In genomic region chr5:115454422-115455090, GRCm38 (mm10) we compare ENCODE assay signal across 22 mouse cellular contexts. TPM values are rescaled to one million over a fixed set of nuclear protein-coding genes. Genes with fewer than 3 reads are reported as not detected.
DNase-seq lines count a peak whose midpoint lies in the region; ATAC-seq and TF ChIP-seq lines count a peak whose summit lies in the region.
"Had no signal": no experiment of that assay in that cellular context is flagged by ENCODE, and none has a peak within 500 bp of the region (broad histone marks: within the 10 kb centered on the region; RNA-seq: fewer than 3 reads in every experiment).

No protein-coding gene starts in this region.

- 0 out of 2 replicates have a peak, but pooled peaks have one; percentile 26 for ATAC-seq in kidney, embryonic 15.5 days (replicated peaks; ENCODE audit: low FRiP score)
- ATAC-seq in forebrain, embryonic 14.5 days, result no peak
- peak; percentile 21; the same call in 1 of the 2 replicates for ATAC-seq in midbrain, embryonic 12.5 days (ENCODE audit: low FRiP score, low read depth)
- ATAC-seq: intestine, embryonic 15.5 days; liver, postnatal 0 days had no signal

- H3K27me3 ChIP-seq in kidney, embryonic 15.5 days, result no peaks in the 10 kb centered on the region
- no peaks in the 10 kb centered on the region for H3K27me3 ChIP-seq in E14TG2a.4 (ENCODE audit: insufficient read depth, low read length)
- no peaks in the 10 kb centered on the region for H3K27me3 ChIP-seq in forebrain, embryonic 14.5 days (replicated peaks; ENCODE audit: control insufficient read depth, insufficient read depth, low read length)
- H3K27me3 ChIP-seq in midbrain, embryonic 12.5 days, result no peaks in the 10 kb centered on the region
- H3K27me3 ChIP-seq: embryonic facial prominence, embryonic 15.5 days; intestine, embryonic 15.5 days; neural tube, embryonic 12.5 days had no signal

- H3K4me3 ChIP-seq in kidney, embryonic 15.5 days (replicated peaks), result no peak overlapping the region
- H3K4me3 ChIP-seq in E14TG2a.4 (replicated peaks; ENCODE audit: low read length), result peak overlapping the region; percentile 39
- no peak overlapping the region for H3K4me3 ChIP-seq in forebrain, embryonic 14.5 days (ENCODE audit: low read depth, low read length)
- H3K4me3 ChIP-seq in midbrain, embryonic 12.5 days, result no peak overlapping the region
- H3K4me3 ChIP-seq: embryonic facial prominence, embryonic 15.5 days; intestine, embryonic 15.5 days; neural tube, embryonic 12.5 days had no signal

- TF ChIP-seq CTCF in E14TG2a.4 (conservative IDR thresholded peaks at IDR 0.05; ENCODE audit: low read length), result no peak

- no peaks in the 10 kb centered on the region for H3K9me3 ChIP-seq in kidney, embryonic 15.5 days (replicated peaks)
- H3K9me3 ChIP-seq in E14TG2a.4 (ENCODE audit: low read length), result no peaks in the 10 kb centered on the region
- H3K9me3 ChIP-seq in forebrain, embryonic 14.5 days (replicated peaks; ENCODE audit: control insufficient read depth, low read length), result no peaks in the 10 kb centered on the region
- H3K9me3 ChIP-seq in midbrain, embryonic 12.5 days, result no peaks in the 10 kb centered on the region
- H3K9me3 ChIP-seq: embryonic facial prominence, embryonic 15.5 days; G1E; intestine, embryonic 15.5 days; neural tube, embryonic 12.5 days had no signal

- WGBS in kidney, embryonic 15.5 days, result 66% methylated on average over 12 of the region's 12 CpGs
- 83% methylated on average over 12 of the region's 12 CpGs for WGBS in forebrain, embryonic 14.5 days
- WGBS in midbrain, embryonic 12.5 days, result 85% methylated on average over 12 of the region's 12 CpGs

- H3K36me3 ChIP-seq in kidney, embryonic 15.5 days, result peaks cover 45% of the 10 kb centered on the region
- peaks cover 9% of the 10 kb centered on the region; the same call in 1 of the 2 replicates for H3K36me3 ChIP-seq in E14TG2a.4 (ENCODE audit: insufficient read depth, low read length)
- H3K36me3 ChIP-seq in forebrain, embryonic 14.5 days (ENCODE audit: control insufficient read depth, insufficient read depth, low read length), result peaks cover 53% of the 10 kb centered on the region
- H3K36me3 ChIP-seq in midbrain, embryonic 12.5 days, result peaks cover 55% of the 10 kb centered on the region
- H3K36me3 ChIP-seq: G1E had no signal

- H3K9ac ChIP-seq in kidney, embryonic 15.5 days, result no peak overlapping the region
- H3K9ac ChIP-seq in forebrain, embryonic 14.5 days (ENCODE audit: low read length), result 0 out of 2 replicates have a peak overlapping the region, but pooled peaks have one; percentile 13
- no peak overlapping the region for H3K9ac ChIP-seq in midbrain, embryonic 12.5 days (replicated peaks)
- H3K9ac ChIP-seq: embryonic facial prominence, embryonic 15.5 days; intestine, embryonic 15.5 days; liver, postnatal 0 days; neural tube, embryonic 12.5 days had no signal

- H3K4me1 ChIP-seq in kidney, embryonic 15.5 days, result peaks cover 13% of the 10 kb centered on the region
- peaks cover 66% of the 10 kb centered on the region for H3K4me1 ChIP-seq in E14TG2a.4 (replicated peaks; ENCODE audit: low read depth, low read length)
- no peaks in the 10 kb centered on the region for H3K4me1 ChIP-seq in forebrain, embryonic 14.5 days (ENCODE audit: control insufficient read depth, insufficient read depth, low read length)
- H3K4me1 ChIP-seq in midbrain, embryonic 12.5 days, result 0 out of 2 replicates have a peak, but pooled peaks cover 2% of the 10 kb centered on the region
- H3K4me1 ChIP-seq: embryonic facial prominence, embryonic 15.5 days; neural tube, embryonic 12.5 days had no signal

- H3K4me2 ChIP-seq in kidney, embryonic 15.5 days, result no peak overlapping the region
- no peak overlapping the region for H3K4me2 ChIP-seq in forebrain, embryonic 14.5 days (ENCODE audit: low read length)
- no peak overlapping the region for H3K4me2 ChIP-seq in midbrain, embryonic 12.5 days (replicated peaks)
- H3K4me2 ChIP-seq: embryonic facial prominence, embryonic 15.5 days; heart, embryonic 11.5 days; intestine, embryonic 15.5 days; neural tube, embryonic 12.5 days had no signal

- H3K27ac ChIP-seq in kidney, embryonic 15.5 days, result peak overlapping the region; percentile 37; the same call in 1 of the 2 replicates
- no peak overlapping the region for H3K27ac ChIP-seq in forebrain, embryonic 14.5 days (ENCODE audit: low read depth, low read length)
- H3K27ac ChIP-seq in midbrain, embryonic 12.5 days (replicated peaks), result peak overlapping the region; percentile 66
- H3K27ac ChIP-seq: embryonic facial prominence, embryonic 15.5 days; intestine, embryonic 15.5 days; neural tube, embryonic 12.5 days; stomach, postnatal 0 days had no signal

- DNase-seq in kidney, adult 9 months, result no peak
- no peak for DNase-seq in forebrain, embryonic 14.5 days (ENCODE audit: low spot score)
- DNase-seq in left cerebral cortex, adult 9 months (ENCODE audit: low spot score in 2 of 2), result no peak
- no peak for DNase-seq in urinary bladder, postnatal 4 days (ENCODE audit: low spot score in 2 of 2)
- DNase-seq: cerebellum, postnatal 10 days; embryo, embryonic 11 days; gastrocnemius, postnatal 10 days; heart, postnatal 36 days; kidney, postnatal 4 days; liver; liver, postnatal 0 days; lung, postnatal 36 days; thymus, postnatal 14 days had no signal

RNA-seq across cellular contexts. Expression of gene Pla2g1b, which starts 11.5 kb away (rescaled TPM):
- 0.61 and 1.2 TPM in 2 replicates for polyA plus RNA-seq in kidney, embryonic 15.5 days (2015; fragmentation: Nextera tagmentation; extraction: Ambion mirVana)
- not detected in 2 replicates for polyA plus RNA-seq in forebrain, embryonic 14.5 days (2014; fragmentation: Nextera tagmentation; extraction: Ambion mirVana)
- not detected in 2 replicates for polyA plus RNA-seq in midbrain, embryonic 12.5 days (2016; fragmentation: Nextera tagmentation; extraction: Ambion mirVana)
- polyA plus RNA-seq: embryonic facial prominence, embryonic 15.5 days; liver, postnatal 0 days; neural tube, embryonic 12.5 days had no signal

RNA-seq across cellular contexts. Expression of gene Msi1, which starts 25.2 kb away (rescaled TPM):
- polyA plus RNA-seq in kidney, embryonic 15.5 days (2015; fragmentation: Nextera tagmentation; extraction: Ambion mirVana), result 21.1 and 22.0 TPM in 2 replicates
- polyA plus RNA-seq in forebrain, embryonic 14.5 days (2014; fragmentation: Nextera tagmentation; extraction: Ambion mirVana), result 63.3 and 69.4 TPM in 2 replicates
- 211 and 227 TPM in 2 replicates for polyA plus RNA-seq in midbrain, embryonic 12.5 days (2016; fragmentation: Nextera tagmentation; extraction: Ambion mirVana)

RNA-seq across cellular contexts. Expression of gene Sirt4, which starts 30.0 kb away (rescaled TPM):
- 24.6 and 25.0 TPM in 2 replicates for polyA plus RNA-seq in kidney, embryonic 15.5 days (2015; fragmentation: Nextera tagmentation; extraction: Ambion mirVana)
- 19.5 and 24.3 TPM in 2 replicates for polyA plus RNA-seq in forebrain, embryonic 14.5 days (2014; fragmentation: Nextera tagmentation; extraction: Ambion mirVana)
- 24.2 and 26.2 TPM in 2 replicates for polyA plus RNA-seq in midbrain, embryonic 12.5 days (2016; fragmentation: Nextera tagmentation; extraction: Ambion mirVana)

RNA-seq across cellular contexts. Expression of gene Pxn, which starts 51.9 kb away (rescaled TPM):
- 51.7 and 56.1 TPM in 2 replicates for polyA plus RNA-seq in kidney, embryonic 15.5 days (2015; fragmentation: Nextera tagmentation; extraction: Ambion mirVana)
- 7.5 and 9.8 TPM in 2 replicates for polyA plus RNA-seq in forebrain, embryonic 14.5 days (2014; fragmentation: Nextera tagmentation; extraction: Ambion mirVana)
- 24.0 and 27.2 TPM in 2 replicates for polyA plus RNA-seq in midbrain, embryonic 12.5 days (2016; fragmentation: Nextera tagmentation; extraction: Ambion mirVana)
